Mouse (Mus musculus) lung, adult 2 months (tissue): Measurements from ENCODE around the gene Kcnma1. TPM values are rescaled to one million over a fixed set of nuclear protein-coding genes. Genes with fewer than 3 reads are reported as not detected.
A peak's percentile ranks its signal among the peaks of the same experiment; 100 is the strongest.

ENCODE experiments used
- DNase-seq: peaks from one replicate; pipeline ENCODE4 v3.0.0; 2022
- H3K4me1 ChIP-seq: fragments of 200-500 bp; 2 replicates; pipeline ENCODE4 v1.6.1; 2011; ENCODE audit warnings: low read length; ENCODE audit not compliant: control insufficient read depth, insufficient read depth
- H3K4me3 ChIP-seq: fragments of 200-500 bp; replicated peaks from 2 replicates; pipeline ENCODE3; 2011; ENCODE audit warnings: low read depth, mild to moderate bottlenecking, control low read depth, low read length; ENCODE audit errors: extremely low read depth
- CTCF ChIP-seq: fragments of 200-500 bp; IDR thresholded peaks from 2 replicates; pipeline ENCODE4 v1.5.1; 2011; ENCODE audit warnings: mild to moderate bottlenecking, low read length, control low read depth; ENCODE audit not compliant: insufficient read depth
- POLR2A ChIP-seq: fragments of 200-500 bp; IDR thresholded peaks from 2 replicates; pipeline ENCODE4 v1.6.1; 2011; ENCODE audit warnings: low read depth, mild to moderate bottlenecking, control low read depth, low read length, borderline replicate concordance; ENCODE audit errors: extremely low read depth
- WGBS: fragments of 180-500 bp; shearing (Covaris S2); methylation state at CpG from one replicate; pipeline ENCODE4 v1.1.7; 2018; 5-methylcytosine and 5-hydroxymethylcytosine counted together
- polyA plus RNA-seq: library from polyadenylated mRNA; depleted of rRNA; stranded (reverse); fragments of >200 nt; gene quantifications from 2 replicates; pipeline ENCODE4 v1.2.3, GENCODE M21; 2012

The Kcnma1 gene
- polyA plus RNA-seq, 1 experiment = 1.6 TPM

- no peak for DNase-seq
- no peak overlapping the region for H3K4me3 ChIP-seq
- H3K4me1 ChIP-seq = no peaks in the 10 kb centered on the region
- WGBS = 62% methylated on average over 7 of the region's 7 CpGs
- TF ChIP-seq CTCF (no peak), POLR2A (no peak)
Observed at GRCm38 (mm10) chr14:23485802-23486500, 528.3 kb downstream of the Kcnma1 start.

DNA sequence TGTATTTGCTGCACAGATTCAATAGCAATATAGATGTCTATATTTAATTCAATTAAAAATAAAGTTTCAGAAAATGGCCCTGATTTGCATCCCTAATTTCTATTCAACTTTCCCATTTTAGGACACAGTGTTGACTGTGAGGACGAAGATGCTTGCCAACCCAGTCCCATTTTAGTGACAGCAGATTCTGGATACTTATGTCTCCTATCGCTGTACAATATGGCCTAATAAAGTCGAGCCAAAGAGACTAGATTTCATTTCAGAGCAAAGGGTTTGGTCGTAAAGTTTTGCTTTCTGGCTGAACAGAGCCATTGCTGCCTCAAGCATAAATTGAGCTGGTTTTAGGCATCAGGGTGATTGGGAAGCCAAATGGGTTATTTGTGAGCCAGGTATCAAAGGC lies 539.2 kb downstream of the Kcnma1 start:
- TF ChIP-seq POLR2A (no peak), CTCF (no peak)
- no peak for DNase-seq
- WGBS = 89% methylated on average over 4 of the region's 4 CpGs
- H3K4me3 ChIP-seq = no peak overlapping the region
- no peaks in the 10 kb centered on the region for H3K4me1 ChIP-seq

DNA sequence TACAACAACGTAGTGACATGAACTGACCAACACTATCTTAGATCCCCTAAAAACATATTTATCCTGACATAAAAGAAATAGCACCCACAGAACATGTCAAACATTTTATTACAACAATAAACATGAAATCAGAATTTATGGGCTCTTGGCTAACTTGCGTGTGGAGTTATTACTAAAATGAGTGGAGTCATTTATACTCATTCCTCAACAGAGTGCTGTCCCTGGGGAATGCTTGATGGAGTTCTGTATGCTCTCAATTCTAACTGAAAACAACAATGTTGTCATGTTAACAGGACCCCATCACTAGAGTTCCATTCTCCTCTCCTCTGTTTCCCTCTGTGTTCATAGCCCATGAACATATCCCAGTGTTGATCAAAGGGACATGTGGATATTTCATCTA lies 544.2 kb downstream of the Kcnma1 start:
- WGBS = 85% methylated on average over 2 of the region's 2 CpGs

DNA sequence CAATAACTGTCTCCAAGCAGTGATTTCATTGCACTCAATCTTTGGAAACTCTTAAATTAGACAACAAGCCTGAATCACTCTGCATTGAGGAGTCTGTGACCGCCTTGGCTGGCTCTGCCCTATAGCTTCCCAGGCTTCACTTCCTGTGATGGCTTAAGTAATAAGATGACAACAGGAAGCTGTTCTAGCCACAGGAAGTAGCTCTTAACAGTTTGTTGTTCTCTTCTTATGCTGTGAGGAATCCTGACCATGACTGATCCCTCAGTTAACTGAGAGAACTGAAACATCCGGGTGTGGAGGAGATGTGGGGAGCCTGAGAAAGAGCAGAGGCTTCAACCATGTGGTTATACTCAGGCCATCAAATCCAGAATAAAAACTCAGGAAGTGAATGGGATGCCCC lies 549.2 kb downstream of the Kcnma1 start:
- 31% methylated on average over 2 of the region's 2 CpGs for whole genome bisulfite sequencing
- no peaks in the 10 kb centered on the region for H3K4me1 ChIP-seq
- DNase-seq = no peak

More for the DNA sequence above, 544.2 kb downstream of the Kcnma1 start:
- TF ChIP-seq POLR2A (no peak), CTCF (no peak)
- Histone ChIP-seq H3K4me3 (no peak overlapping the region), H3K4me1 (no peaks in the 10 kb centered on the region)
- DNase-seq = no peak

GRCm38 (mm10) chr14:23458560-23458959 lies 555.7 kb downstream of the Kcnma1 start:
- no peak for DNase-seq
- TF ChIP-seq CTCF (no peak), POLR2A (no peak)
- 59% methylated on average over 4 of the region's 4 CpGs for WGBS
- H3K4me1 ChIP-seq = no peaks in the 10 kb centered on the region
- H3K4me3 ChIP-seq = no peak overlapping the region

More for the DNA sequence above, 549.2 kb downstream of the Kcnma1 start:
- no peak overlapping the region for H3K4me3 ChIP-seq
- no peak for TF ChIP-seq POLR2A
- TF ChIP-seq CTCF = no peak

DNA sequence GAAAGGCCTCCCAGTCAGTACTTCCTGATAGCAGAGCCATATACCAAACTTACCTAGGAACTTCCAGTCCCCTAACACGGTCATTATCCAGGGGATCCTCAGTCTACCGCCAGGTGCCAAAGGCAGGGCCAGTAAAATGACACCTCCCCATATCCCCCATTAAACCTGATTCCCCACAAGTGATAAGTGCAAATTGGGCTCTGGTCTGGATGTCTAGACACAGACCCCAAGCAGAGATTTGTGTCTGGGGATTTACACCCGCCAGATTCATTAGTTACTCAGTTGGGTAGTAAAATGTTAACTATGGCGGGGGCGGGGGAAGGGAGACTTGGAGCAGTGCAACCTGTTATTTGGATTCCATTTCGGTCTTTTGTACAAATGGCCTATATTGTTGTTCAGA lies 562.6 kb downstream of the Kcnma1 start:
- Histone ChIP-seq H3K4me3 (no peak overlapping the region), H3K4me1 (no peaks in the 10 kb centered on the region)
- 90% methylated on average over 6 of the region's 6 CpGs for WGBS
- no peak for DNase-seq
- TF ChIP-seq CTCF = no peak
- no peak for TF ChIP-seq POLR2A

DNA sequence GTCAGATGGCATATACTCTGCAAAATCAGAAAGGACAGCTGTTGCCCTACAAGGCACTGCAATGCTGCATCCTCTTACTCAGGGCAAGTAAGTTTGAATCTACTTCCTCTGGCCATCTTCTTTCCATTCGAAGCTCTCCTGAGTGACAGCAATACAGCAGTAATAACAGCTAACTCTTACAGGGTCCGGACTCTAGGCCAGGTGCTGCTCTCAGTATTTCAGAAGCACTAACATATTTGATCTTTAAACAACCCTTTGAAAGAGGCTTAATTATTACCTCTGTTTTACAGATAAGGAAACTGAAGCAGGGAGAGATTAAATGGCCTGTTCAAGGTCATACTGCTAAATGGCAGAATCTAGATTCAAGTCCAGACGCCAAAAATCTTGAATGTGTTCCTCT lies 576.8 kb downstream of the Kcnma1 start:
- Histone ChIP-seq H3K4me3 (no peak overlapping the region), H3K4me1 (no peaks in the 10 kb centered on the region)
- 58% methylated on average over 3 of the region's 3 CpGs for WGBS
- TF ChIP-seq POLR2A (no peak), CTCF (no peak)
- no peak for DNase-seq

DNA sequence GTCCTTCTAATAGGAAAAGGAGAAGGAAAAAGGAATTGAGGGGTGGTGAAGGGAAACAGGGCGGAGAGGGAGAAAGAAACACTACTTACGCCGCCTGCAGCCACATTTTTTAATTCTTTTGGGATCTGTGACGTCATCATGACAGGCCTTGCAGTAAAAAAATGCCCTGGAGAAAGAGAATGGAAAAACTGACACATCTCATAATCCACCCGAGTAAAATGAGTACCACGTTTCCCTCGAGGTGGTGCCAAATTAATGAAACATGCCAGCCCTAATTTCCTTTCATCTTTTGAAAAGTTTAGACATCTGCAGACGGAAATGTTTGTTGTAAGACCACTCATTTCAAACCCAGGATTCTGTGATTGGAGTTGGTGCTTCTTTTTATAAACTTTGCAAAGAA lies 578.4 kb downstream of the Kcnma1 start:
- Histone ChIP-seq H3K4me3 (no peak overlapping the region), H3K4me1 (no peaks in the 10 kb centered on the region)
- 54% methylated on average over 8 of the region's 8 CpGs for WGBS
- no peak for DNase-seq
- TF ChIP-seq POLR2A (no peak), CTCF (no peak)

DNA sequence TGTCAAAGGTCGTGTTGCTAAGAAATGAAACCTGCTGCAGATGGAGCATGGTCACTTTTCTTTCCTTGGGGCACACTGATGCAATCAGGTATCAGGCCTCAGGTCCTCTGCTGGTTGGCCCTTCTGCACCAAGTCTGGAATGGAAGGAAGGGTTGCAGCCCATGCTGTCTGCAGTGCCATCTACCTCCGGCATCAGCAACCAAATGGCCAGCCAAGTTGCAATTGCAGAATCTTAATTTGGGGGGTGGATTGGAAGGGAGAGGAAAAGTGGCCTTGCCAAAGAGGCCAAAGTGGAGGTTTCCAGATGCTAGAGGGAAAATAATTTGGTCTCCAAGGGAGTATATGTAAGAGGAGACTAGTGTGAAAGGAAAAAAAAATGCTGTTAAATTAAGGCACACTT lies 584.3 kb downstream of the Kcnma1 start:
- no peak for DNase-seq
- no peak overlapping the region for H3K4me3 ChIP-seq
- no peak for TF ChIP-seq CTCF
- TF ChIP-seq POLR2A = no peak
- 51% methylated on average over 2 of the region's 2 CpGs for WGBS
- no peaks in the 10 kb centered on the region for H3K4me1 ChIP-seq

- no peak overlapping the region for H3K4me3 ChIP-seq
- no peak for DNase-seq
Observed at GRCm38 (mm10) chr14:23429043-23429442, 585.2 kb downstream of the Kcnma1 start.

More at GRCm38 (mm10) chr14:23429043-23429442, 585.2 kb downstream of the Kcnma1 start:
- TF ChIP-seq POLR2A = no peak
- 0 out of 2 replicates have a peak, but pooled peaks have one; percentile 18 for TF ChIP-seq CTCF
- H3K4me1 ChIP-seq = no peaks in the 10 kb centered on the region
- WGBS = 28% methylated on average over 4 of the region's 4 CpGs
